Mouse (Mus musculus) CD4-positive helper T cell, adult 2 months (primary cell): ENCODE results near the gene Nkain2.

Source experiments
- DNase-seq: peaks from one replicate; pipeline ENCODE4 v3.0.0-alpha.2; 2012; ENCODE audit warnings: low read depth, missing footprints, low spot score

The Nkain2 gene

GRCm38 (mm10) chr10:32576559-32577275 lies 313.5 kb downstream of the Nkain2 start:
- no peak for DNase-seq

GRCm38 (mm10) chr10:32557673-32558072 lies 332.6 kb downstream of the Nkain2 start:
- no peak for DNase-seq

GRCm38 (mm10) chr10:32536057-32536456 lies 354.2 kb downstream of the Nkain2 start:
- DNase-seq: no peak

DNA sequence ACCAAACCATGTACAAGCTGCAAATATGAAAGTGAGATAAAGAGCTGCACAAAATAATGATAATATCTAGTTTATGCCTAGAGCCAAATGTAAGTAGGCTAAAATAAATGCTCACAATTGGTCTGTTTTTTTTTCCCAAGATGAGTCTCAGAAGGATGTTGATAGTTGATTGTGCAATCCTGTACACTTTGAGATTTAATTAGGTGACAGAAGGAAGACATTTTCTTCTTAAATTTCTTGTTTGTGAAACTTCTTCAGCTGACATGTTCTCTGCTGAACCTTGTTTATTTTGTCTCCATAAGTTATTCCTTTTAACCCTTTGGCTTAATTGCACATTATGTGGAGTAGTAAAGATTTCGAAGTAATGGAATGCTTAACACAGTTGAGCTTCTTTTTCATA lies 379.4 kb downstream of the Nkain2 start:
- no peak for DNase-seq

DNA sequence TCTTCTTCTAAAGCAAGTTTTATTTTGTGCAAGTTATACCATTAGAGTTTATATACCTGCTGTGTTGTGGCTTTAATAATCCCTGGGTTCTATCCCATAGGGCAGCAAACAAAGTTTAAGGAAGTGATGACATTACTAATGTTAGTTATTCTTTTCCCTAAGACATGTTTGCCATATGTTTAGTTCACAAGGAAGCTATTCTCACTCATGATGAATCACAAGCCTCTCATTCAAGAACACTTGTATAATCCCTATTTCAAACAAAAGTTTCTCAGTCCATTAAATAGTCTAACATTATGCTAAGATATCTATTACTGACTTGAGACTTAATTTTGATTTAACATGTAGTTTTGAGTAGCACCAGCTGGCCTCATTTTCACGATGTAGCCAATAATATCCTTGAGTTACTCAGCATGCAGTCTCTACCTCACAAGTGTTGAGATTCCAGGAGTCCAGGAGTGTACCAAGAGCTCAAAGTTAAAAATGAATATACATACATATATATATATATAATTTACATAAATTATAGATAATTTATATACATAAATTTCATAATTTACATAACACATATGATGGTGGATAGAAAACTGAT lies 395.6 kb downstream of the Nkain2 start:
- no peak for DNase-seq

- no peak for DNase-seq
These were observed 396.7 kb downstream of the Nkain2 start for GRCm38 (mm10) chr10:32493600-32493999.

DNA sequence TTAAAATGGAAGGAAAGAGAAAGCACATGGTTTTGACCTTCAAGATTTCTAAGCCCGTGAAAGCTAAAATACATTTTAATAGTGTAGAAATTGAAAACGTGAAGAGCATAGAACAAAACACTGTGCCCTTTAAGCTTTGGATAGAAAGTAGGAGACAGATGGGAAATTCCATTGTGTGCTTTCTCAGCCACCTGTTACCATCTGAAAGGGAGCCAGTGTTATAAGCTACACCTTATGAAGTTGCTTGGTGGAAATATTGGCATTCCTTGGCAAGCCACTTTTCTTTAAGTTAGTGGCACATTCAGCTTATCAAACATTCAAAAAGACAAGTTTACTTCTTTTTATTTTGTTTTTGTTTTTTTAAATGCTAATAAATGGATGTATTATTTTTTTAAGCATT lies 427.5 kb downstream of the Nkain2 start:
- no peak for DNase-seq

- DNase-seq: no peak
These were observed 450.2 kb downstream of the Nkain2 start for GRCm38 (mm10) chr10:32439932-32440519.

GRCm38 (mm10) chr10:32414228-32414627 lies 476.0 kb downstream of the Nkain2 start:
- DNase-seq: no peak

DNA sequence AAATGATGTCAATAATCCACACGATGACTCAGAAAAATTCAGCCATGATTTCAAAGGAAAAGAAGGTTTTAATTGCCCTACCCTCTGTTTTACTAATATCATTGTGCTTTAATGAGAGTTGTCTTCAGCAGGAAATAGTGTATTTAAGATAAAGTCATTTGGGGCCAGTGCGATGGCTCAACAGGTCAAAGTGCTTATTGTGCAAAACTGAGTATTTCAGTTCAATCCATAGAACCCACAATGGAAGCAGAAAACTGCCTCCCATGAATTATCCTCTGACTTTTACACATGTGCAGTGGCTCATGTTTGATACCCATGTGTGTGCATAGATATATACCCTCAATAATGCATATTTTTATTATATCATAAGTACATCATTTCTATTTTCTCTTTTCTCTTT lies 478.9 kb downstream of the Nkain2 start:
- no peak for DNase-seq

DNA sequence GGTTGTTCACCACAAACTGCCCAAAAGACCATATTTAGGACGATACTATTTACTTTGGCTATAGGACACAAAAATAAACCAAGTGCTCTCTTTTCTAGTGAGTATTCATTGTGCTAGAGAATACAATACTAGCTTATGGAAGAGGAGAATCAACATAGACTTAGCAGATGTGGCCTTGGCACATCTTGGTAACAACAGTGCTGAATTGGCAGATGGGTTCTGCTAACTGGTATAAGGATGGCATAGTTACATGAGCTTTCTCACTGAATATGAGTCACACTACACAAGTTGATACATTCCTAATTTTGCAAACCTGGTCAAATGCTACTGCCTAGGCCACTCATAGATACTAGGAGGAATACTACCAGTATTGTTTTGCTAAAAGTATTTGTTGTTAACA lies 489.3 kb downstream of the Nkain2 start:
- no peak for DNase-seq

- DNase-seq: no peak
These were observed 496.3 kb downstream of the Nkain2 start for GRCm38 (mm10) chr10:32393859-32394521.

GRCm38 (mm10) chr10:32393326-32393725 lies 496.9 kb downstream of the Nkain2 start:
- no peak for DNase-seq

GRCm38 (mm10) chr10:32312754-32313153 lies 577.5 kb downstream of the Nkain2 start:
- DNase-seq: no peak

DNA sequence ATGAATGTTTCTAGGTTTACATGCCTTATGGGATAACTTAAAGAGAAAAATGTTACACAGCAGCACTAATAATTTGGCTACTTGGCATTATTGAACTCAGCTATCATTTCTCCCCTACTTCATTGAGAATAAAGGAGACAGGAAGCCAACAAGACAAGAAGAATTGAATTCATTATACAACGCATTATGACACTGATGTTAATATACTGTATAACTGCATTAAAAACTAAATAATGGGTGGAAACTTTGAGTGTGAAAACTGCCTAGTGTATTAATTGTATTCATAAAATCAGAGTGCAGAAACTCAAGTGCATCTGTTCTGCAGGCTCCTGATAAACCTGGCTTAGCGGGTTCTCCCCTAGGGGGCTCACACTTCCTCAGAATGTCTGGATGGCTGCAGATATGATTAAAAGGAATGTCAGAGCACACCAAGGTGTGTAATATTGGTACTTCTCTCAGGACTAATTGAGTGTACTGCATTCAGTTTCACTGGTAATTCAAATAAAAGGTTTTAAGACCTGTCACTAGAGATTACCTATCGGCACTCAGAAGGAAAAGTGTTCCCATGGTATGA lies 589.2 kb downstream of the Nkain2 start:
- DNase-seq: no peak

GRCm38 (mm10) chr10:32290487-32290886 lies 599.8 kb downstream of the Nkain2 start:
- DNase-seq: no peak

- no peak for DNase-seq
These were observed 606.6 kb downstream of the Nkain2 start for GRCm38 (mm10) chr10:32283690-32284089.

GRCm38 (mm10) chr10:32243266-32243882 lies 646.9 kb downstream of the Nkain2 start:
- DNase-seq: no peak

DNA sequence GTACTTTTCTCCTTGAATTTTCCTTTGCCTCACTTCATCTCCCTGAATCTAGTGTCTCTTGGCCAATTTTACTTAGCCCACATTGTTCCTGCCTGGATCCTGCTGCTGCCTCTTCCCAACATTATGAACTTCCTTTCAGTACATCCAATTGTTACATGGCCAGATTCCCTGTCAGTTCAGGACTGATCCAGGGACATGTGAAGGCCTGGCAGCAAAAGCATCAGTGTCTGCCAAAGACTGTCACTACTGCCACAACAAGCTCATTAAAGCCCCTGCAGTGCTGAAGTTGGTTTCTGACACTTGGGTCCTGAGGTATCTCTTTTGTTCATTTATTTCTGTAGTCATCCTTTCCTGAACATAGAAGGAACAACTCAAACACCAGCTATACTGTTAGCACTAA lies 649.1 kb downstream of the Nkain2 start:
- DNase-seq: no peak

GRCm38 (mm10) chr10:32182951-32183350 lies 707.3 kb downstream of the Nkain2 start:
- no peak for DNase-seq

- DNase-seq: no peak
These were observed 798.9 kb downstream of the Nkain2 start for GRCm38 (mm10) chr10:32091354-32091753.

DNA sequence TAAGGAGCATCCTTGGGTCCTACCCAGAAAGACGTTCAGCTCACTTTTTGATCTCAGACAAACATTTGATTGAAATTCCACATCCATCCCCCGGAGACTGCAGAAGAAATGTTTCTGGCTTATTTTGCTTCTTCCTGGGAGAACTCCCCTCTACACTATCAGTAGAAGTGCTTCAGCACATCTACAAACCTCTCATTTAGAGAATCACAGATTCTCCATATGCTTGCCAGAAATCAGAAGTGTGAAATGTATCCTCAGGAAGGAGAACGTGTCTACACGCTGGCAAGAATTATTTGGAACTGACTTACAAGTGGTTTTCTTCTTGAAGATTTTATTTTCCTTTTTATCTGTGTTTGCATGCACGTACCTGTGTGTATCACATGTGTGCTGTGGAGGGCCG lies 829.9 kb downstream of the Nkain2 start:
- DNase-seq: no peak
